Mouse (Mus musculus) spleen, adult 2 months (tissue): ENCODE results near the gene Lztr1. TPM values are rescaled to one million over a fixed set of nuclear protein-coding genes. Genes with fewer than 3 reads are reported as not detected.

Experiments used
- DNase-seq, 2 experiments: peaks; one replicate each; pipeline versions ENCODE4 v3.0.0 to v3.0.0-alpha.2; 2012 to 2021; ENCODE audit warnings: low spot score in 2 of 2, low read depth in 1 of 2
- H3K27ac ChIP-seq: fragments of 200-500 bp; 2 replicates; pipeline ENCODE4 v1.5.1; 2012; ENCODE audit warnings: low read length, inconsistent platforms; ENCODE audit not compliant: insufficient read depth
- H3K27me3 ChIP-seq: fragments of 200-500 bp; 2 replicates; pipeline ENCODE4 v1.6.1; 2012; ENCODE audit warnings: mild to moderate bottlenecking, moderate library complexity, low read length, inconsistent platforms; ENCODE audit not compliant: control insufficient read depth, insufficient read depth
- H3K36me3 ChIP-seq: fragments of 200-500 bp; 2 replicates; pipeline ENCODE4 v1.6.1; 2012; ENCODE audit warnings: mild to moderate bottlenecking, low read length, inconsistent platforms; ENCODE audit not compliant: control insufficient read depth, insufficient read depth
- H3K4me1 ChIP-seq: fragments of 200-500 bp; 2 replicates; pipeline ENCODE4 v1.6.1; 2011; ENCODE audit warnings: inconsistent platforms; ENCODE audit not compliant: control insufficient read depth, insufficient read depth, insufficient read length
- H3K4me3 ChIP-seq: fragments of 200-500 bp; 2 replicates; pipeline ENCODE4 v1.5.1; 2011; ENCODE audit warnings: mild to moderate bottlenecking, inconsistent platforms; ENCODE audit not compliant: insufficient read depth, insufficient read length; ENCODE audit errors: extremely low read depth
- CTCF ChIP-seq: fragments of 200-500 bp; IDR thresholded peaks from 2 replicates; pipeline ENCODE4 v1.5.1; 2011; ENCODE audit warnings: mild to moderate bottlenecking, inconsistent platforms; ENCODE audit not compliant: insufficient read depth, insufficient read length, insufficient replicate concordance; ENCODE audit errors: extremely low read depth
- POLR2A ChIP-seq: fragments of 200-500 bp; IDR thresholded peaks from 2 replicates; pipeline ENCODE4 v1.6.1; 2011; ENCODE audit warnings: low read depth, low read length, inconsistent platforms
- WGBS: fragments of 180-500 bp; shearing (Covaris S2); methylation state at CpG from one replicate; pipeline ENCODE4 v1.1.7; 2018; 5-methylcytosine and 5-hydroxymethylcytosine counted together
- polyA plus RNA-seq: library from polyadenylated mRNA; depleted of rRNA; stranded (reverse); fragments of >200 nt; gene quantifications from 2 replicates; pipeline ENCODE4 v1.2.3, GENCODE M21; 2012

Lztr1 gene
- polyA plus RNA-seq, 1 experiment: 110 TPM

GRCm38 (mm10) chr16:17474091-17474490 lies 34.4 kb upstream of the Lztr1 start:
- DNase-seq: peak in 1 of 2 experiments; percentile 11
- H3K36me3 ChIP-seq: peaks cover 8% of the 10 kb centered on the region
- H3K27me3 ChIP-seq: no peaks in the 10 kb centered on the region
- H3K27ac ChIP-seq: no peak overlapping the region
- H3K4me3 ChIP-seq: no peak overlapping the region
- TF ChIP-seq CTCF (peak; percentile 47; the same call in 1 of the 2 replicates), POLR2A (no peak)
- no peaks in the 10 kb centered on the region; the same call in 1 of the 2 replicates for H3K4me1 ChIP-seq

GRCm38 (mm10) chr16:17474761-17475160 lies 33.7 kb upstream of the Lztr1 start:
- H3K4me3 ChIP-seq: no peak overlapping the region
- no peaks in the 10 kb centered on the region for H3K27me3 ChIP-seq
- TF ChIP-seq POLR2A: no peak
- no peak for TF ChIP-seq CTCF
- H3K4me1 ChIP-seq: no peaks in the 10 kb centered on the region; the same call in 1 of the 2 replicates
- DNase-seq: no peak
- no peak overlapping the region for H3K27ac ChIP-seq
- peaks cover 6% of the 10 kb centered on the region for H3K36me3 ChIP-seq
- 75% methylated on average over 2 of the region's 2 CpGs for WGBS

GRCm38 (mm10) chr16:17475326-17475725 lies 33.2 kb upstream of the Lztr1 start:
- no peak for TF ChIP-seq CTCF
- no peak for TF ChIP-seq POLR2A
- 96% methylated on average over 4 of the region's 4 CpGs for WGBS
- DNase-seq: no peak
- H3K4me1 ChIP-seq: no peaks in the 10 kb centered on the region; the same call in 1 of the 2 replicates
- no peak overlapping the region for H3K27ac ChIP-seq
- peaks cover 3% of the 10 kb centered on the region for H3K36me3 ChIP-seq
- no peak overlapping the region for H3K4me3 ChIP-seq
- no peaks in the 10 kb centered on the region for H3K27me3 ChIP-seq

- 69% methylated on average over 4 of the region's 4 CpGs for WGBS
- H3K4me3 ChIP-seq: no peak overlapping the region
- DNase-seq: no peak
- H3K4me1 ChIP-seq: no peaks in the 10 kb centered on the region; the same call in 1 of the 2 replicates
- no peak overlapping the region for H3K27ac ChIP-seq
- peaks cover 6% of the 10 kb centered on the region for H3K36me3 ChIP-seq
- no peak for TF ChIP-seq CTCF
- no peak for TF ChIP-seq POLR2A
- no peaks in the 10 kb centered on the region for H3K27me3 ChIP-seq
These were observed 30.1 kb upstream of the Lztr1 start for GRCm38 (mm10) chr16:17478331-17478943.

- Histone ChIP-seq H3K27ac (no peak overlapping the region), H3K4me1 (no peaks in the 10 kb centered on the region; the same call in 1 of the 2 replicates), H3K27me3 (no peaks in the 10 kb centered on the region), H3K4me3 (no peak overlapping the region), H3K36me3 (peaks cover 24% of the 10 kb centered on the region)
- DNase-seq: no peak
- TF ChIP-seq CTCF: no peak
- TF ChIP-seq POLR2A: no peak
- 66% methylated on average over 2 of the region's 2 CpGs for WGBS
These were observed 27.0 kb upstream of the Lztr1 start for GRCm38 (mm10) chr16:17481465-17481864.

- WGBS: 46% methylated on average over 3 of the region's 3 CpGs
- Histone ChIP-seq H3K4me3 (no peak overlapping the region), H3K36me3 (peaks cover 24% of the 10 kb centered on the region), H3K27ac (no peak overlapping the region), H3K27me3 (peaks cover 2% of the 10 kb centered on the region), H3K4me1 (no peaks in the 10 kb centered on the region)
- TF ChIP-seq POLR2A: no peak
- no peak for TF ChIP-seq CTCF
- no peak for DNase-seq
These were observed 22.0 kb upstream of the Lztr1 start for GRCm38 (mm10) chr16:17486505-17486904.

- TF ChIP-seq CTCF: no peak
- no peak for TF ChIP-seq POLR2A
- Histone ChIP-seq H3K4me3 (no peak overlapping the region), H3K36me3 (peaks cover 19% of the 10 kb centered on the region), H3K27me3 (peaks cover 2% of the 10 kb centered on the region), H3K4me1 (no peaks in the 10 kb centered on the region), H3K27ac (no peak overlapping the region)
- 67% methylated on average over 14 of the region's 14 CpGs for WGBS
- DNase-seq: no peak
These were observed 19.7 kb upstream of the Lztr1 start for GRCm38 (mm10) chr16:17488478-17489468.
